Mouse (Mus musculus) cerebellum, adult 2 months (tissue): ENCODE results near the gene Pex6.
A peak's percentile ranks its signal among the peaks of the same experiment; 100 is the strongest.

Experiments
- CTCF ChIP-seq: fragments of 200-500 bp; IDR thresholded peaks from 2 replicates; pipeline ENCODE4 v1.5.1; 2011; ENCODE audit warnings: low read depth, mild to moderate bottlenecking, control low read depth, low read length, moderate library complexity, borderline replicate concordance; ENCODE audit not compliant: insufficient read depth
- POLR2A ChIP-seq: fragments of 200-500 bp; IDR thresholded peaks from 2 replicates; pipeline ENCODE4 v1.6.1; 2011; ENCODE audit warnings: low read length, control low read depth, borderline replicate concordance; ENCODE audit not compliant: insufficient read depth

- no peak for TF ChIP-seq POLR2A
- peak; percentile 37; the same call in 1 of the 2 replicates for TF ChIP-seq CTCF
These were observed 31.2 kb upstream of the Pex6 start for GRCm38 (mm10) chr17:46679843-46680759.
